Mouse (Mus musculus) E14TG2a.4 (cell line): ENCODE results near the gene Gucy1b1.

Experiments
- H3K27me3 ChIP-seq: 2 replicates; pipeline ENCODE4 v1.6.1; 2014; ENCODE audit warnings: low read length, control low read depth; ENCODE audit not compliant: insufficient read depth
- H3K36me3 ChIP-seq: 2 replicates; pipeline ENCODE4 v1.6.1; 2014; ENCODE audit warnings: low read length, control low read depth; ENCODE audit not compliant: insufficient read depth
- H3K4me1 ChIP-seq: replicated peaks from 2 replicates; pipeline ENCODE4 v1.6.1; 2014; ENCODE audit warnings: low read depth, low read length, control low read depth
- H3K4me3 ChIP-seq: replicated peaks from 2 replicates; pipeline ENCODE4 v1.5.1; 2014; ENCODE audit warnings: mild to moderate bottlenecking, low read length
- H3K9me3 ChIP-seq: 2 replicates; pipeline ENCODE4 v1.6.1; 2014; ENCODE audit warnings: low read length, control low read depth
- CTCF ChIP-seq: conservative IDR thresholded peaks from 2 replicates; pipeline ENCODE4 v1.5.1; 2014; ENCODE audit warnings: low read length
- NANOG ChIP-seq: IDR thresholded peaks from 2 replicates; pipeline ENCODE4 v1.6.1; 2014; ENCODE audit warnings: borderline replicate concordance, low read length, mixed read lengths
- POU5F1 ChIP-seq: IDR thresholded peaks from 2 replicates; pipeline ENCODE4 v1.6.1; 2014; ENCODE audit warnings: low read length, borderline replicate concordance

The Gucy1b1 gene

GRCm38 (mm10) chr3:82067830-82068229 lies 6.7 kb downstream of the Gucy1b1 start:
- Histone ChIP-seq H3K27me3 (peaks cover 9% of the 10 kb centered on the region), H3K4me3 (no peak overlapping the region), H3K4me1 (no peaks in the 10 kb centered on the region), H3K9me3 (no peaks in the 10 kb centered on the region), H3K36me3 (no peaks in the 10 kb centered on the region)
- TF ChIP-seq NANOG = no peak

GRCm38 (mm10) chr3:82061402-82062180 lies 12.9 kb downstream of the Gucy1b1 start:
- Histone ChIP-seq H3K4me1 (no peaks in the 10 kb centered on the region), H3K27me3 (no peaks in the 10 kb centered on the region), H3K4me3 (no peak overlapping the region), H3K36me3 (no peaks in the 10 kb centered on the region), H3K9me3 (no peaks in the 10 kb centered on the region)
- TF ChIP-seq NANOG (no peak), POU5F1 (no peak), CTCF (no peak)

- Histone ChIP-seq H3K27me3 (no peaks in the 10 kb centered on the region), H3K4me3 (no peak overlapping the region), H3K4me1 (no peaks in the 10 kb centered on the region), H3K9me3 (no peaks in the 10 kb centered on the region), H3K36me3 (no peaks in the 10 kb centered on the region)
- TF ChIP-seq NANOG (no peak), POU5F1 (no peak), CTCF (no peak)
Observed at GRCm38 (mm10) chr3:82057201-82057600, 17.3 kb downstream of the Gucy1b1 start.

GRCm38 (mm10) chr3:82054283-82054974 lies 20.1 kb downstream of the Gucy1b1 start:
- Histone ChIP-seq H3K4me1 (no peaks in the 10 kb centered on the region), H3K4me3 (no peak overlapping the region), H3K36me3 (no peaks in the 10 kb centered on the region), H3K9me3 (no peaks in the 10 kb centered on the region), H3K27me3 (no peaks in the 10 kb centered on the region)
- no peak for TF ChIP-seq POU5F1

GRCm38 (mm10) chr3:82052029-82052428 lies 22.5 kb downstream of the Gucy1b1 start:
- no peaks in the 10 kb centered on the region for H3K4me1 ChIP-seq
- H3K9me3 ChIP-seq = no peaks in the 10 kb centered on the region
- TF ChIP-seq CTCF = no peak
- TF ChIP-seq NANOG = no peak
- no peak for TF ChIP-seq POU5F1
- no peak overlapping the region for H3K4me3 ChIP-seq
- H3K27me3 ChIP-seq = no peaks in the 10 kb centered on the region
- no peaks in the 10 kb centered on the region for H3K36me3 ChIP-seq

GRCm38 (mm10) chr3:82051468-82051867 lies 23.0 kb downstream of the Gucy1b1 start:
- H3K36me3 ChIP-seq = no peaks in the 10 kb centered on the region
- H3K27me3 ChIP-seq = no peaks in the 10 kb centered on the region
- no peaks in the 10 kb centered on the region; the same call in 1 of the 2 replicates for H3K4me1 ChIP-seq
- TF ChIP-seq POU5F1 = no peak
- TF ChIP-seq CTCF = no peak
- TF ChIP-seq NANOG = no peak
- H3K4me3 ChIP-seq = no peak overlapping the region
- no peaks in the 10 kb centered on the region for H3K9me3 ChIP-seq

- Histone ChIP-seq H3K4me1 (no peaks in the 10 kb centered on the region; the same call in 1 of the 2 replicates), H3K9me3 (no peaks in the 10 kb centered on the region), H3K4me3 (no peak overlapping the region), H3K36me3 (no peaks in the 10 kb centered on the region), H3K27me3 (no peaks in the 10 kb centered on the region)
- no peak for TF ChIP-seq NANOG
Observed at GRCm38 (mm10) chr3:82048681-82049080, 25.8 kb downstream of the Gucy1b1 start.

GRCm38 (mm10) chr3:82048078-82048477 lies 26.4 kb downstream of the Gucy1b1 start:
- H3K36me3 ChIP-seq = no peaks in the 10 kb centered on the region
- H3K4me3 ChIP-seq = no peak overlapping the region
- no peaks in the 10 kb centered on the region for H3K9me3 ChIP-seq
- no peaks in the 10 kb centered on the region for H3K27me3 ChIP-seq
- no peaks in the 10 kb centered on the region; the same call in 1 of the 2 replicates for H3K4me1 ChIP-seq
- TF ChIP-seq NANOG (no peak), CTCF (no peak), POU5F1 (no peak)
